Mouse (Mus musculus): ENCODE measurements around the gene H2-Q10.
"Not testable (repeated sequence)": the region's sequence is repeated elsewhere in the genome, so short reads cannot be mapped to it uniquely, and the experiment has no call there.

The H2-Q10 gene

DNA sequence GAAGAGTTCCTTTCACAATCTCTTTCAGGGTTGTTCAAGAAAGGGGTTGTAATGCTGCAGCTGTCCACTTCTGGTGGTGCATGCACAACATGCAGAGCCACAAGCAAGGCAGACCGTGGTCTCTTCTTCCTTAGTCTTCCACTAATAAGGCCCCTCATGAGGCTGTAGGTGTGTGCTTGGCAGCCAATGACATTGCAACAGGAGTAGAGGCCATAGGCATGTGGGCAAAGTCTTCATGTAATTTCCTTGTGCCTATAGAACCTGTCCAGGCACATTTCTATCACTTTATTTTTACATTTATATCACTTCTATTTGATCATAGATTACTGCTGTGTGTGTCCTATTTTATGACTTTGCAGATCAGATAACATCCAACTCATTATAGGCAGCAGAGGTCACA, 11.6 kb upstream of the H2-Q10 start:
- in situ Hi-C loops (cut with MboI, MseI) = loop anchor here (5.0 to 10.0 kb wide), 3 partner anchors 36 to 1471 kb away; partner anchors contain the start of gene H2-Q6

- in situ Hi-C loops (cut with MboI, MseI) = not testable (repeated sequence)
These were observed 9.2 kb upstream of the H2-Q10 start for GRCm38 (mm10) chr17:35460513-35461341.

GRCm38 (mm10) chr17:35465651-35466050, 4.2 kb upstream of the H2-Q10 start:
- in situ Hi-C loops (cut with MboI, MseI) = loop anchor here (5.0 kb wide), 1 partner anchor 52 kb away; the partner anchor contains the start of genes Cchcr1 and Tcf19

- in situ Hi-C loops (cut with MboI, MseI) = loop anchor here (5.0 kb wide), 1 partner anchor 48 kb away; the partner anchor contains the start of genes Cchcr1 and Tcf19
These were observed 953 bp upstream of the H2-Q10 start for GRCm38 (mm10) chr17:35468936-35469335.

- in situ Hi-C loops (cut with MboI, MseI) = no loop called here
These were observed 14.2 kb downstream of the H2-Q10 start for GRCm38 (mm10) chr17:35484066-35484465.

GRCm38 (mm10) chr17:35485702-35486101, 15.8 kb downstream of the H2-Q10 start:
- in situ Hi-C loops (cut with MboI, MseI) = no loop called here

GRCm38 (mm10) chr17:35486726-35487125, 16.8 kb downstream of the H2-Q10 start:
- in situ Hi-C loops (cut with MboI, MseI) = no loop called here

- in situ Hi-C loops (cut with MboI, MseI) = no loop called here
These were observed 18.2 kb downstream of the H2-Q10 start for GRCm38 (mm10) chr17:35488041-35488440.

DNA sequence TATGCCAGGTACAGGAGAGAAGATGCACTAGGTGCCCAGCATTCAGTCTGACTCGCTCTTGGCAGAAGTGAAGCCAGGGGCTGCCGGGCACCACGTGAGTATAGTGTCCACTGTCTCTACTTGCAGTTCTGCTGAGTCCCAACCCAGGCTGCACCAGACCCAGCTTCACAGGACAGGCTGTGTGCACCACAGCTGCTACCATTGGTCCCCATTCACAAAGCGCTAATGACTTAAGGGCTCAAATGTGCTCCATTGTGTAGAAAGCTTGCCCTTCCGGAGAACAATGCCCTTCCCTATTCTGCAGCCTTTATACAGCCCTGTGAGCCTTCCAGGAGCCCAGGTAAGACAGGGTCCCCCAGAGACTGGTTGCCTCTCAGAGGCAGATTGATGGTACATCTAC, 20.4 kb downstream of the H2-Q10 start:
- in situ Hi-C loops (cut with MboI, MseI) = no loop called here

GRCm38 (mm10) chr17:35497124-35497523, 27.2 kb downstream of the H2-Q10 start:
- in situ Hi-C loops (cut with MboI, MseI) = no loop called here

DNA sequence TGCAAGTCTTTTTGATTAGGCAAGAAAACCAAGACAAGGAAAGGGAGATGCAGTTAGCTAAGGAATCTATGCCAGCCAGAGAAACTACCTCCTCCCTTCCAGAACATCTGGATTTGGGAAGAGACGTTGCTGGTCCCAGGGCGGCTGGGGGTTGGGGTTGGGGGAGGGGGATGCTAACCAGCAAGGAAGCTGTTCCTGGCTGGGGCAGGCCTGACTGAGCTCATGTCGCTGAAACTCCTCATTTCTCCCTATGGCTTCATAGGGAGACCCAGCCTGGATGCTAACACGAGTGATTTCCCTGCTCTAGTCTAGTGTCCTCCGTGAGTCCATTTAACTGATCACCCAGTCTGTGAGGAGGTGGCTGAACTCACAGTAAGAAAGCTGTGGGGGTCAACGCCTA, 32.3 kb downstream of the H2-Q10 start:
- in situ Hi-C loops (cut with MboI, MseI) = no loop called here

GRCm38 (mm10) chr17:35502762-35503161, 32.9 kb downstream of the H2-Q10 start:
- in situ Hi-C loops (cut with MboI, MseI) = no loop called here

DNA sequence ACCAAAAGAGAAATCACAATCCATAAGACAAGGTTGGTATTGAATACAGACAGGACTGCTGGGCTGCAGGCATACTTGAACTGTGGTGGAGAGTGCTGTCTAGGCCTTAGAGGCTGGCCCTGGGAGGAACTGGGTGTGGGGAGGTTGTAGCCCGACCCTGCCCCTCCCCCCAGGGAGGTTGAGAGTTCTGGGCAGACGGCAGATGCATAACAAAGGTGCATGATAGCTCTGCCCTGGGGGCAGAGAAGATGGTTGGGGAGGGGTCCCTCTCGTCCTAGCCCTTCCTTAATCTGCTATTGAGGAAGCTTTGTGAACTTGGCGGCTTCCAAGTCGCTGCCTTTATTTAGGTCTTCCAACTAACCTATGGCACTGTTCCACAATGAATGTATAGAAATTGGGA, 34.0 kb downstream of the H2-Q10 start:
- in situ Hi-C loops (cut with MboI, MseI) = no loop called here

GRCm38 (mm10) chr17:35504628-35505481, 35.0 kb downstream of the H2-Q10 start:
- in situ Hi-C loops (cut with MboI, MseI) = no loop called here

DNA sequence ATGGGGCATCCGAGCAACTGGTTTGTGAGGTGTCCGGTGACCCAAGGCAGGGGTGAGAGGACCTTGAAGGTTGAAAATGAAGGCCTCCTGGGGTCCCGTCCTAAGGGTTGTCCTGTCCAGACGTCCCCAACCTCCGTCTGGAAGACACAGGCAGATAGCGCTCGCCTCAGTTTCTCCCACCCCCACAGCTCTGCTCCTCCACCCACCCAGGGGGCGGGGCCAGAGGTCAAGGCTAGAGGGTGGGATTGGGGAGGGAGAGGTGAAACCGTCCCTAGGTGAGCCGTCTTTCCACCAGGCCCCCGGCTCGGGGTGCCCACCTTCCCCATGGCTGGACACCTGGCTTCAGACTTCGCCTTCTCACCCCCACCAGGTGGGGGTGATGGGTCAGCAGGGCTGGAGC, 35.9 kb downstream of the H2-Q10 start, which contains the start of gene Pou5f1:
Gene Pou5f1 (plus strand): TSS at position 243 of the 400 bp plus-strand sequence.
- in situ Hi-C loops (cut with MboI, MseI) = no loop called here

GRCm38 (mm10) chr17:35506881-35507280, 37.0 kb downstream of the H2-Q10 start:
- in situ Hi-C loops (cut with MboI, MseI) = no loop called here

GRCm38 (mm10) chr17:35507556-35508260, 37.8 kb downstream of the H2-Q10 start:
- in situ Hi-C loops (cut with MboI, MseI) = no loop called here

DNA sequence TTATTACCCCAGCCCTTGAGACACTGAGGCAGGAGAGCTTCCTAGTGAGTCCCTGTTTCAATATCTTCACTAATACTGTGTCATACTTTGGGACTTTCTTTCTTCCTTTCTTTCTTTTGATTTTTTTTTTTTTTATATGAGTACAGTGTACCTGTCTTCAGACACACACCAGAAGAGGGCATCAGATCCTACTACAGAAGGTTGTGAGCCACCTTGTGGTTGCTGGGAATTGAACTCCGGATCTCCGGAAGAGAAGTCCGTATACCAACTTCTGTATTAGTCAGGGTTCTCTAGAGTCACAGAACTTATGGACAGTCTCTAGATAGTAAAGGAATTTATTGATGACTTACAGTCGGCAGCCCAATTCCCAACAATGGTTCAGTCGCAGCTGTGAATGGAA, 38.4 kb downstream of the H2-Q10 start:
- in situ Hi-C loops (cut with MboI, MseI) = not testable (repeated sequence)

DNA sequence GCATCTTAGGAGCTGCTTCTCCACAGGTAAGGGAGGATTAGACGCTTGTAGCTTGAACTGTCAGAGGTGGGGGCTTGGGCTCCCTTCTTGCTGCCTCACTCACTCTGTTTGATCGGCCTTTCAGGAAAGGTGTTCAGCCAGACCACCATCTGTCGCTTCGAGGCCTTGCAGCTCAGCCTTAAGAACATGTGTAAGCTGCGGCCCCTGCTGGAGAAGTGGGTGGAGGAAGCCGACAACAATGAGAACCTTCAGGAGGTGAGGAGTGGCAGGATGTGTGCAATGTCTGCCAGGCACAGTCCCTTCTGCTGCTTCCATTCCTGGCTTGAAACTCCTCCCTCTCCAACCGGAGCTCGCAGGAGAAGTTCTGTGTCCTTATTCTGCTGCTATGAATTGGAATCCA, 39.4 kb downstream of the H2-Q10 start:
- in situ Hi-C loops (cut with MboI, MseI) = no loop called here

DNA sequence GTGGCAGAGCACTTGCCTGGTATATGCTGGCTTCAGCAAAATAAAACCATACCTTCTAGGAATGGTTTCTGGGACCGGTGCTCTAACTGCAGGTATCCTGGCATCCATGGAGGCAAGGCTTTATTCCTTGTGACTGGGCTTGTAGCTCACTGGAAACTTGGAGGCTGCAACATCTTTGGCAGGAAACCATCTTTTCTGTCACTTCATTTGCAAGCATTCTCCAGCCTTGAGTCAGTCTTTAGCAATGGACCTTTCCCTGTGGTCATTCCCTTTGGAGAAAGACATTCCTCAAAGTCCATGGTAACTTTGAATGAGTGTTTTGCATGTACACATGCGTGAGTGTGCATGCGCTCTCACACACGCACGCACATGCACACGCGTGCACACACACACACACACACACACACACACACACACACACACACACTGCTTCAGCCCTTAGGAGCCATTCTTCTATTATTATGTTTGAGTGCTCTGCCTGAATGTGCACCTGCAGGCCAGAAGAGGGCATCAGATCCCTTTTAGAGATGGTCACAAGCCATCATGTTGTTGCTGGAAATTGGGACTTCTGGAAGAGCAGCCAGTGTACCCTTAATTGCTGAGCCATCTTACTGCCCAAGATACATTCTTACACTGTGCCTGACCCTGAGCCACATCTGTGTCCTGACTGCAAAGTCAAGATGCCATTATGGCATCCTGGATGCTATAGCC, 43.2 kb downstream of the H2-Q10 start:
- in situ Hi-C loops (cut with MboI, MseI) = no loop called here

GRCm38 (mm10) chr17:35513886-35514285, 44.0 kb downstream of the H2-Q10 start:
- in situ Hi-C loops (cut with MboI, MseI) = no loop called here
